Mouse (Mus musculus) yolk sac, embryonic 10.5 days (tissue): ENCODE measurements around the gene Ppara.

Experiments used
- DNase-seq: peaks from one replicate; pipeline ENCODE4 v3.0.0-alpha.2; 2017; ENCODE audit warnings: low spot score

The Ppara gene

DNA sequence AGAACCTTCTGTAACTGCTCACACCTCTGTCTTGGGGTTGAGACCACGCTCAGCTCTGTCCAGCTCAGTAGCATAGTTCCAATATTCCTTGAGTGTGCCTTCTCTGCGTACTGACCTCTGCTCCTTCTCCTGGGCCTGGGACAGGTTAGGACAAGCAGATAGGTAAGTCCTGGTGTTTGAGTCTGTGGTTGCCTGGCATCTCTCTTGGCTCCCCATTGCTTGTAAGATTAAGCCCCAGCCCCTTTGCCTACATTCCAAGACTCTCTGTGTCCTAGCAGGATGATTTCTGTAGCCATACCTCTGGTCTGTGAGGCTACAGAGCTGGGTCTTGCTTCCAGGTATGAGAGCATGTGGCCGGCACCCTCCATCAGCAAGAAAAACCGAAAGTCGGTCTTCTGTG lies 6.6 kb upstream of the Ppara start:
- DNase-seq: no peak

- no peak for DNase-seq
These were observed 5.5 kb upstream of the Ppara start for GRCm38 (mm10) chr15:85729256-85729655.

GRCm38 (mm10) chr15:85730027-85730426 lies 4.8 kb upstream of the Ppara start:
- no peak for DNase-seq

- no peak for DNase-seq
These were observed 2.7 kb upstream of the Ppara start for GRCm38 (mm10) chr15:85731885-85732603.

DNA sequence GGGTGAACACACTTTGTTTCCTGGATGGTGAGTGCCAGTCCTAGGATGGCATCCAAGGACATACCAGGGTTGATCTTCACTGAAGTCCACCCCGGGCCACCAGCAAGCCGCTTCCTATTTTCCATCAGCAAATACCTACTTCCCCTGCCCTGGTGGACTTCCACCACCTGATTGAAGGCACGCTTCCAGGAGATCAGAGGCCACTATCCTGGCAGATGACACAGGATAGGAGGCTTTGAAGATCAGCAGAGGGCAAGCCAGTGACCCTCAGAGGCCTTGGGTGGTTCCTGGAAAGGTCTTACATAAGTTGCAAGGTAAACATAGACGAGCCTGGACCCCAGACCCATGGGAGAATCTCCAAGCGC lies 2.2 kb upstream of the Ppara start:
- peak; percentile 44 for DNase-seq

DNA sequence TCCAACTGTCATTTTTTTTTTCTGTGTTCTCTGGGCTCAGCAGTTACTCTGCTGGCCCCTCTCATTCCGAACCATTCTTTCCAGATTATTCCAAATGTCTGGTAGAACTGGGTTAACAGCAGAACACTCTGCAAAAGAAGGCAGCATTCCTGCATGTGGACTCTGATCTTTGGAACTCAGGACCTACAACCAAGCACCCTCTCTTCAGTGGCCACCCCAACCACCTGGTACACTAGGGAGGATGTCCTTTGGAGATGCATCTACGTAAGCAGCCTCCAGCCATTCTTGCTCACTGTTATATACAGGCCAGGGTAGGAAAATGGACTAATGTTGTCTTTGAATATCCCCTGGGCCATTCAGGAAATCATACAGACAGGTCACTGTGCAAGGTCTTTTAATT lies 1.1 kb upstream of the Ppara start:
- no peak for DNase-seq

DNA sequence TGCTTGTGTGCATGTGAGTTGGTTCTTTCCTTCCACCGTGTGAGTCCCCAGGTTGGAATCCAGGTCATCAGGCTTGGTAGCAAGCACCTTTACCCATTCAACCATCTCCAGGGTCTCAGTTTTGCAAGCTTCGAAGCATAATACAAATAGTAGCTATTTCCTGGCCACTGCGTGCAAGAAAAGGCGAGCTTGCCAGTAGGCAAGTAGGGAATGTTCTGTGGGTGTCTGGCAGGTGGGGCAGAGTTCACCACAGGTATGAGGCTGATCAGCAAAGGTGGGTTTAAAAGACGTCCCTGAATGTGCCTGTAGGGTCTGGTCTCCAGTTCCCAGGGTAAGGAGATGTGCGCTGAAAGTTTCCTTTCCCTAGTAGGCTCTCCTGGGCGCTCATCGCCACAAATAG lies 635 bp upstream of the Ppara start:
- DNase-seq: no peak

DNA sequence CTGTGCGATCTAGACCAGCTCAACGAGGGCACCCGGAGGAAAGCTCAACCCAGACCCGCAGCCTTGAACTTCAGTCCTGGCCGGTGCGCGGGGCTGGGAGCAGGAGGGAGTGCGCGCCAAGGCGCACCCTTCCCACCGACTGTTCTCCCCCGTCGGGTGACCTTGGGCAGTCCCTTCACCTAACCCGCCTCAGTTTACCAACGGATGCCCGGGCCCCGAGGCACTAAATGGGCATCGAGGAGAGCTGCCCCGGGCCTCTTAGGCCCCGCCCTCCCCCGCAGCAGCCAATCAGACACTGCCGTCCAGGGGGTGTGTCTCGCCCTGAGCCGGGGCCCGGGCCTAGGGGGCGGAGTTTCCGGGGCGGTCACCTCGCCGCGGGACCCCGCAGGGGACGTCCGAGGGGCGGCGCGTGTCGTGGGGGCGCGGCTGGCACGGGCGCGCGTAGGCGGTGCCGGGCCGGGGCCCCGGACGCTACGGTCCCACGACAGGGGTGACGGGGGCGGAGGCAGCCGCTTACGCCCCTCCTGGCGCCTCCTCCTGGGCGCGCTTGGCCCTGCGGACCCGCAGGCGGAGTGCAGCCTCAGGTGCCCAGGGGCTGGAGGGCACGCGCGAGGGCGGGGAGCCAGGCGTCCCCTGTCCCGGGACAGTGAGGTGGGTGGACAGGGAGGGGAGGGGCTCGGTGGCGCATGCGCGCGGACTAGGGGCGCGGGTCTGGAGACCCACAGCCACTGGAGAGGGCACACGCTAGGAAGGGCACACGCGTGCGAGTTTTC lies 466 bp downstream of the Ppara start:
- DNase-seq: peak; percentile 89

- no peak for DNase-seq
These were observed 1.0 kb downstream of the Ppara start for GRCm38 (mm10) chr15:85735836-85736190.

DNA sequence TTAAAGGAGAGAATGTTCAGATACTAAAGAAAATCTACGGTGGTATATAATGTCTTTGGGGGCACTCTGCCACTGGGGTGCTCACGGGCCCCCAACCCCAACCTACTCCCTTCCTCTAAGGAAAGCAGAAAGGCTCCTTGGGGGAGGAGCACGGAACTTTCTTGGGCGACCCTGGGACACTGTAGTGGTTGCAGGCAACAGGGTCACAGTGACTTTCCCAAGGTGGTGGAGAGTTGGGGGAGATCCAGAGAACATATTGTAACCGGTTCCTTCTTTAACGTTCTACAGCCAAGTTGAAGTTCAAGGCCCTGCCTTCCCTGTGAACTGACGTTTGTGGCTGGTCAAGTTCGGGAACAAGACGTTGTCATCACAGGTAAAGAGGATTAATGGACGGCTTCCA lies 1.7 kb downstream of the Ppara start:
- DNase-seq: no peak

- no peak for DNase-seq
These were observed 3.6 kb downstream of the Ppara start for GRCm38 (mm10) chr15:85738416-85738815.

GRCm38 (mm10) chr15:85738939-85739338 lies 4.2 kb downstream of the Ppara start:
- no peak for DNase-seq

DNA sequence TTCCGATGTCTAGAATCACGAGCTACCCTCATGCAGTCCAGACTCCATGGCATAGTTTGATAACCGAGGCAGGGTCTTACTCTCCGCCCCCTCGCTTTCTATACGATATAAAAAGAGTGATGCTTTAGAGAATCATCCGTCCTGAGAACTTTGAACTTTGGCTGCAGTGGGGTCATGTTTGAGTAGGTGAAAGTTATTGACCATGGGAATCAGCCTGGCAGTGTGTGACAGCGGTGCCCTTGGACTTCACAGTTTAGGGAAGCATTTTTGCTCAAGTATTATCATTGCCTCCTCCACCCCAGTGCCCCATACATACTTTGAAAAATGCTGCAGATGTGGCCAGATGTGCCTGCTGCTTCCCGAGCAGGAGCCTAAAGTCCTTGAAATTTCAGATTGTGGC lies 7.8 kb downstream of the Ppara start:
- no peak for DNase-seq

- DNase-seq: no peak
These were observed 9.2 kb downstream of the Ppara start for GRCm38 (mm10) chr15:85743946-85744345.

GRCm38 (mm10) chr15:85746178-85746577 lies 11.4 kb downstream of the Ppara start:
- no peak for DNase-seq

- no peak for DNase-seq
These were observed 11.9 kb downstream of the Ppara start for GRCm38 (mm10) chr15:85746671-85747070.

DNA sequence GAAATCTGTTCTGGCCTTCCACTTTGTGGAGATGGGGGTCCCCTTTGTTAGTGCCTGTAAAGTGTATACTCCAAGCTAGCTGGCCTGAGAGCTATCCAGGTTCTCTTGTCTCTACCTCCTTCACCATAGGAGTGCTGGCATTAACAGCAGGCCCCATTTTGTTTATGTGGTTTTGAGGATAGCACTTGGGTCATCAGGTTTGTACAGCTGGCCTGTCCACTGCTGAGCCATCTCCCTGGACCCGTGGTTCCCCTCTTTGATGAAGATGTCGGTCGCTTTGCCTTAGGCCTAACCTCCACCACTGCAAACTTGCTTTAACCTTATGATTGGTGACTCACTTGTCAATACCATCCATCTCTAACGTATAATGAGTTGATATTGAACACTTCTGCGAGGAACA lies 13.2 kb downstream of the Ppara start:
- no peak for DNase-seq

DNA sequence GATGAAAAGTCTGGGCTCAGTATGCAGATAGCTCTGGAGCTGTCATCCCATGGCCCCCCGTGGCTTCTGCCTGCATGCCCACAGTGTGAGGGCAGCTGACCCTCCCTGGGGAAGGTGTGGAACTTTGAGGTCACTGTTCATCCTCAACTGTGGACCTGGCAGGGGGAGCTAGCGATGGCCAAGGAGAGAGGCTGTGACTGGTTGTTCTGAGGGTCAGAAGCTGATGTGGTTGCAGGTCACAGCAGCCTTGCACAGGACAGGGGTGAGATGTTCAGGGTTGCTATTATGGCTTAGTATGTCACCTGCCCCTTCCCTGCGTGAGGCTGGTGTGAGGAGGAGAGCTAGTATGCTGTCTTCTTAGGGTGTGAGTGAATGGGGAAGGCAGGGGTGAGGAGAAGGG lies 13.7 kb downstream of the Ppara start:
- DNase-seq: no peak

DNA sequence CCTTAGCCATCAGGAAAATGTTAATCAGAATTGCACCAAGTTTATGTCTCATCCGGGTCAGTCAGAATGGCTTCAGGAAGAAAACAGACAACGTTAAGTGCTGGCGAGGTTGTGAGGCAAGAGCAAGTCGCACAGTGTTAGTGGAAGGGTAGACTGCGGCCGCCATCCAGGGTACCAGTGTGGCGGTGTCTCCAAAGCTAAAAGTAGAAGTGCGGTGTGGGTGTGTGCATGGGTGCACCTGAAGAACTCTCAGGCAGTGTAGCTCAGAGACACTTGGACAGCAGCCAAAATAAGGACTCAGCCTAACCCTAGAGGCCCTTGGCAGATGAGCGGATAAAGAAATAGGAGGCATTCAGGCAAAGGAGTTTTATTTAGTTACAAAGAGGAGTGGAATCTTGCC lies 14.4 kb downstream of the Ppara start:
- no peak for DNase-seq

DNA sequence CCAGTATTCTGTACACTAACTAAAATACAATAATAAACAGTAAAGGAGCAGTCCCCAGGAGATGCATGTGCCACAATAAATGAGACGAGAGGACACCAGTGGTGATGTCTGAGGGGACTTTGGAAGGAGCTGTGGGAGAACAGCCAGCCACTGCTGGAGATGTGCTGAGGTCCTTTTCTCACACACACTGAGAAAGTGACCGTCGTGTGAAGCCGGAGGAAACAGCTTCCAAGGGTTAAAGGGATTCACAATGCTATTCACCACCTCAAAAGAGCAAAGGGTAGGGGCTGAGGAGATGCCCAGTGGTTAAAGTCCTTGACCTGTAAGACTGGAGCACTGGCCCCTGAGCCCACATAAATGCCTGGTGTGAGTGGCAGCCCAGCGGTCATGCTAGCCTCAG lies 15.3 kb downstream of the Ppara start:
- DNase-seq: no peak

GRCm38 (mm10) chr15:85752655-85753054 lies 17.9 kb downstream of the Ppara start:
- DNase-seq: no peak

GRCm38 (mm10) chr15:85754033-85754650 lies 19.4 kb downstream of the Ppara start:
- peak; percentile 40 for DNase-seq

DNA sequence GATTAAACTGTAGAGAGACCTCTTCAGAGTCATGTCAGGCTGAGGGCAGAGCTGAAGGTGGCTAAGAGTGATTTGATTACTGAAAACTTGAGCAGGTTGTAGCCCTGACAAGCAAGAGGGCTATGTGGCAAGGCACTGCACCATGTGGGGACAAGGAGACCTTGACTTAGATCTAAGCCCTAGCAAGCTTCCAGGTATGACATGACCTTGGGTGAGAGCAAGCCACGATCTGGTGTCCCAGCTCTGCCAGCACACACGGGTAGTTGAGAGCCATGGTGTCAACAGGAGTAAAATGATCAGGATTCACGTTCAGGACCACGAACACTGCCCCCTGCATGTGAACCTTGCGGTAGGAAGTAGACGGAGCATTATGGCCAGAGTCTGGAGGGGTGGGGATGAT lies 20.4 kb downstream of the Ppara start:
- DNase-seq: no peak
